Mouse (Mus musculus): Measurements from ENCODE around the gene Tnip1.

Gene Tnip1

DNA sequence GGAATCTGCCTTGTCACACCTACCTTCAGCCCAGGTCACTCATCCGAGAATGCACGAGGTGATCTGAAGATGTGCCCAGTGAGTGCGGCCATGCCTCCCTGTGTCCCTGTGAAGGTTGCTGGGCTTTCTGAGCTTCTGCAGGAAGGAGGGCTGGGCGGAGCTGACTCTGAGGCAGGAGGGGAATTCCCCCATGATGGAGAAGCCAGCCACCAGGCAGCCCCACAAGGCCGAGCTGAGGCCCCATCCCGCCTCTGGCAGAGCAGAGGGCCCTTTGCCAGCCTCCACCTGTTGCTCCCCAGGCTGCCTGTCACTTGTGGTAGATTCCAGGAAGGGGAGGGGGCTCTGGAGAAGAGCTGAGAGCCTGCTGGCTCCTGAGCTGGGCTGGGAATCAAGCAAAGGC is at the start of gene Tnip1:
Tnip1 (minus strand) TSS at position 108 of the 400 bp plus-strand sequence.
- DNase-seq (ENCODE audit: low spot score) = no peak

DNA sequence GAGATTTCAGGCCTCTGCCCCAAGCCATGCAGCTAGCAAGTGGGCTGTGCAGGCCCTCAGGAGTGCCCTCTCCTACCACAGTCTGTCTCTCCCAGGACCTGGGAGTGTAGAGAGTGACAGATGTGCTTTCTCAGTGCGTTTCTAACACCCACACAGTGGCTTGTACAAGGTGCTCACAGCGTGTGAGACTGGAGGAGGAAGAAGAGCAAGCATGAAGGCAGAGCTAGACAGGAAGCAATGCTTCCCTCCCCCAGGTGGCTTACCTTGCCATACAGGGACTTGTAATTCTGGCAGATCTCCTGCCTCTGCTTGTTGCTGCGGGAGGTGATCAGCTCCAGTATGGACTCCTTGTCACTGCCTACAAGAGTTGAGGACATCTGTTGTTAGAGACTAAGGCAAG is 48.7 kb upstream of the Tnip1 start:
- no peak for DNase-seq (ENCODE audit: low spot score)

DNA sequence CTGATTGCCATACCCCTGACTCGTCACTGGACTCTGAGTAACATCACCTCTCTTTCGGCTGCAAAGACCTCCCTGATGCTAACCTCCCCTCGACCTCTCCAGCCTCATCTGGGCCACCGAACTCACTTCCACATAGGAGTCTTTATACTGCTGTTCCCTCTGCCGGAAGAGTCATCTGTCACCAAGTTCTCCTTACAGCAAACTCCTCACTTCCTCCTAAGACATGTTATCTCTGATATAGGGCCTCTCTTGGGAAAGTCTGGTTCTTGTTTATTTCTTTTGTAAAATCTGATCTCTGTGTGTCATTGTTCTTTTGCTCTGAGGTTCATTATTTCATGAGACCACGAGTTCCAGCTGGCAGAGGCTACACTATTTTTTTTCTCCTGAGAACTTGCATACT is 45.5 kb upstream of the Tnip1 start:
- DNase-seq (ENCODE audit: low spot score) = no peak

- no peak for DNase-seq (ENCODE audit: low spot score)
Measured at GRCm38 (mm10) chr11:55005684-55006083, 43.0 kb upstream of the Tnip1 start.

DNA sequence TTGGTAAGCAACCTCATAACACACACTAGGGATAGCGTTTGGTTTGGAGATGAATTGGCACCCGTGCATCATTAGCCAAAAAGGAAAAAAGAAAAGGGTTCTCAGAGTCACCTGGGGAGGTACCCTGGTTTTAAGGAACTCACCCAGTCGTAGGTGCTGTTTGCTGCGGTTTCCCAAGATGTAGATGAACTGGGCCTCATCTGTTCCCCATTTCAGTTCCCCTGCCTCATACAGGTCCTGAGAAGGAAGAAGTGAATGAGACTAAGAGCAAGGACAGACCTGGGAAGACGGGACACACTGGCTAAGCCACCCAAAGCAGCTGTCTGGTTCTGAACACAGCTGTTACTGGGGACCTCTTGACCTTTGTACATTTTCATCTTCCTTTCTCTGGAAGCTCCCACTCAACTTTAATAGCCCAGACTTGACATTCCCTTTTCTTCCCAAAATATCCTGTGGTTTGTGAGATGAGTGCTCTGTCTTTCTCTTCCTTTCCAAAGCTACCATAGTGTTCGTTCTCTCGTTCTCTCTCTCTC is 42.3 kb upstream of the Tnip1 start:
- no peak for DNase-seq (ENCODE audit: low spot score)

GRCm38 (mm10) chr11:54998708-54999107 is 36.0 kb upstream of the Tnip1 start:
- no peak for DNase-seq (ENCODE audit: low spot score)

DNA sequence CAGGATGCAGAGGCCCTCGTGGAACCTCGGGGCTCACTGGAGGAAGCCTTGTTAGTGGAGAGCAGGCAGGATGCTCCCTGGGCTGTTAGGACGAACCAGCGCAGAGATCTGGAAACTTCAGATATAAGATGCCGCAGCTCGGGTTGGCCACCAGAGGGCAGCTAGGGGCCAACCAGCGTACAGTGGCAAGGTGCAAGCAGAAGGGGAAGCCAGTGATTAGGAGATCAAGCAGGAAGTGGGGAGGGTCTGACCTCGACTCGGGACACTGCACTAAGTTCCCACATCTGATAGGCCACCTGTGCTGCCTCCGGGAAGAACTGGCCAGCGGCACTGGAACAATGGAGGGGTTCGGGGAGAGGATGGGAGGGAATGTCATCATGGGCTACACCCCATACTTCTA is 35.6 kb upstream of the Tnip1 start:
- DNase-seq (ENCODE audit: low spot score) = peak; percentile 64

- no peak for DNase-seq (ENCODE audit: low spot score)
Measured at GRCm38 (mm10) chr11:54996176-54996575, 33.5 kb upstream of the Tnip1 start.

DNA sequence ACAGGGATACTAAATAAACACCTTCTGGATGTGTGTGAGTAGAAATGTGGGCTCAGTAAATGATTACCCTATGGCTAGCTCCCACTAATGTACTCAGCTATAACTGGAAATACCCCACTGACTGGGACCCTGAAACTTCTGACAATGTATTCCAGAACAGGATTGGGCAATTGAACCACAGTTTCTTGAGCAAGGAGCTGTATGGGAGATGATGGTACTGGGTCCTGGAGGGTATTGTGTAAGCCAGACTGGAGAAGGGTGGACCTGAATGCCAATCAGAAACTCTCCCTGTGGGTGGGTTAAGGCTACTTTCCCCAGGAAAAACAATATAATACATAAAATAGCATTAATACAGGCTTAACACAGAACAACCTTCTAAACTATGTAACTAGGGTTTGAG is 27.2 kb upstream of the Tnip1 start:
- no peak for DNase-seq (ENCODE audit: low spot score)

GRCm38 (mm10) chr11:54988754-54989349 is 26.1 kb upstream of the Tnip1 start:
- DNase-seq (ENCODE audit: low spot score) = no peak

- DNase-seq (ENCODE audit: low spot score) = peak; percentile 32
Measured at GRCm38 (mm10) chr11:54987974-54988373, 25.3 kb upstream of the Tnip1 start.

DNA sequence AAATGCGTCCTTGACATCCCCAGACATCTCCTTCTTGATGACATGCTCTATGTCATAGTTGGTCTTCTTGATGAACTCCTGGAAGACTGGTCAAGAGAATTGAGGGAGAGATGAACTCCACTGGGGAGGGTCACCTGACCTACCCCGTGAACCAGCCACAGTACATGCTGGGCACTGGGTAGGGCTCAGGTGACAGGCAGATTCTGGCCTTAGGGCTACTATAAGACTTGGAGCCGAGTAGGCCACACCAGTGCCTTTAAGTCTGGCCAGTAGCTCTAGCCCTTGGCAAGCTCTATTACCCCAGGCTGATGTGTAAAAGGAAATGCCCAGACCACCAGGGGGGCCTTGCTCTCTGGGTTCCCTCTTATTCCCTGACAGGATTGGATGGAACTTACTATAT is 22.4 kb upstream of the Tnip1 start:
- DNase-seq (ENCODE audit: low spot score) = no peak

DNA sequence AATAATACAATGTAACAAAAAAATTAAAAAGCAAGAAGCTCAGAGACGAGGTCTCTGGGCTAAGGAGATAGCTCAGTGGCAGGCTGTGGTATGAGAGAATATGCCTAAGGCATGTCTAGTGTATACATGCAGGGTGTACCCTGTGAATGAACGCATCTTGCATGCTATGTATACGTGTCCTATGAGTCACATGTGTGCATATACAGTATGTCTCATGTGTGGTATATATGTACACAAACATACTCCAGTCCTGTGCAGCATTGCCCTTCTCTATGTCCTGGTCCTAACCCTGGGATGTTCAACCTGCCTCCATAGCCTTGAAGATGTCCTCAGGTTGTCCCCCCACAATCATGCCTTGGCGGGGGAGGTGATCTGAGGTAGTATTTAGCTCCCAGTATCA is 21.9 kb upstream of the Tnip1 start:
- DNase-seq (ENCODE audit: low spot score) = no peak

GRCm38 (mm10) chr11:54984085-54984484 is 21.4 kb upstream of the Tnip1 start:
- peak; percentile 82 for DNase-seq (ENCODE audit: low spot score)

DNA sequence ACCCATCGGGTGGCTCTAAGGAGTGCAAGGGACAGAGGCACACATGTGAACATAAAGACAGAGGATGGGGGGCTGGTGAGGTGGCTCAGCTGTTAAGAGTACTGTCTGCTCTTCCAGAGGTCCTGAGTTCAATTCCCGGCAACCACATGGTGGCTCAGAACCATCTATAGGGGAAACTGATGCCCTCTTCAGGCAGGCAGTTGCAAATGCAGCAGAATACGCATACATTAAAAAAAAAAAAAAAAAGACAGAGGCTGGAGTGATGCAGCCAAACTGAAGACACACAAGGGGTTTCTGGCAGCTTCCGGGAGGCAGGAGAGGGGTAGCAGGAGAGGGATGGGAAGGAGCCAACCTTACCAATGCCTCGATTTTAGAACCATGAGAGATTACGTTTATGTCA is 19.8 kb upstream of the Tnip1 start:
- no peak for DNase-seq (ENCODE audit: low spot score)

DNA sequence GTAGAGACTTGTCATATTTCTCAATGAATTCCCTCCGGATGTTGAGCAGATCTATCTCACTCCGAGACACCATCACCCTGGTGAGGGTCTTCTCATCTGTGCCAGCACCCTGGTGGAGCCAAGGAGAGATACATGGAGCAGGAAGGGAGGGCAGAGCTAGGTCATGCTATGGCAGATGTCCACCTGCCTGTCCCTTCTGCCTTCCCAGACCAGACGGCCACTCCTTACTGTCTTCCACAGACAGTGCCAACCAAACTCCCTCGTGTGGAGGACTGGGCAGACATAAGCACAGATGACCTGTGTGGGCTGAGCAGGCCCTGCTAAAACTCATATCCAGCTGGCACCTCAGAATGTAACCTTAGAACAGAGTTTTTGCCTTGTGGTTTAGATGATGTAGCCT is 18.9 kb upstream of the Tnip1 start:
- DNase-seq (ENCODE audit: low spot score) = no peak

GRCm38 (mm10) chr11:54977385-54977937 is 14.7 kb upstream of the Tnip1 start:
- no peak for DNase-seq (ENCODE audit: low spot score)

DNA sequence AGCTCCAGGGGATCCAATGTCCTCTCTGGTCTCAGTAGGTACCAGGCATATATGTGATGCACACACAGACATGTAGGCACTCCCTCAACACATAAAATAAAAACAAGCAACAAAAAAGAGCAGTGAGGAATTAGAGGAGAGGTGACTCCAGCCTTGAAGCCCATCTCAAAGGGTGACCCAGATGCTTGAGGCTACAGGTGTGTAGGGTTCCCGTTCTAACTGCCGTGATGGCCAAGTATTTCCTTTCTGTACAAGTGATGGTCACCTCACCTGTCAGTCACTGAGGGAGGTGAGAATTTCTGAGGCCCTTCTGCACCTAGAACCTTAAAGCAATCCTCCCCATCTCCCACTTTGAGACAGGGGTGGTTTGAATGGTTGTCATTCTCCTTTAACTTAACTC is 13.6 kb upstream of the Tnip1 start:
- DNase-seq (ENCODE audit: low spot score) = no peak

GRCm38 (mm10) chr11:54975756-54976155 is 13.0 kb upstream of the Tnip1 start:
- DNase-seq (ENCODE audit: low spot score) = no peak

GRCm38 (mm10) chr11:54975340-54975739 is 12.6 kb upstream of the Tnip1 start:
- no peak for DNase-seq (ENCODE audit: low spot score)

GRCm38 (mm10) chr11:54974639-54975038 is 11.9 kb upstream of the Tnip1 start:
- no peak for DNase-seq (ENCODE audit: low spot score)

- no peak for DNase-seq (ENCODE audit: low spot score)
Measured at GRCm38 (mm10) chr11:54973481-54974212, 10.9 kb upstream of the Tnip1 start.

DNA sequence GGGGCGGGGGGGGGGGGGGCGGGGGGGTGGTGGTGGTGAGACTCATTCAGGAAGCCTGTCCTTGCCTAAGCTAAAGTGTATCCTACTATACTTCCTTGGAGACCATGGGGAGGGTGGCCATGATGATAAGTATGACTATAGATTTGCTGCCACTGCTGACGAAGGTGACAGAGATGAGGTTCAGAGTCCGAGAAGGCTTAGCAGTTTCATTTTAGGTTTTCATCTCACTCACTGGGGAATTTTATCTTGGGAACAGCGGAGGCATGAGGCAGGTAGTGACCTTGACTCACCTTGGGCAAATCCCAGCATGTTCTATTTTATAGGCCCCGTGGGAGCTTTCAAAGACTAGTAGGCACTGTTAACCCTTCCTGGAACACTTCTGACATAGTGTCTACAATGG is 10.1 kb upstream of the Tnip1 start:
- DNase-seq (ENCODE audit: low spot score) = no peak

Measured in layer of hippocampus, adult 11-12 months (tissue).